Mouse (Mus musculus) myocyte (in vitro differentiated cells): Measurements from ENCODE around the gene Pah. TPM values are rescaled to one million over a fixed set of nuclear protein-coding genes. Genes with fewer than 3 reads are reported as not detected.

Experiments
- H3K27me3 ChIP-seq: one replicate; pipeline ENCODE4 v1.6.1; 2011; ENCODE audit not compliant: control insufficient read depth, insufficient read depth, insufficient read length
- H3K36me3 ChIP-seq: one replicate; pipeline ENCODE4 v1.6.1; 2011; ENCODE audit not compliant: control insufficient read depth, insufficient read depth
- H3K4me2 ChIP-seq: one replicate; pipeline ENCODE4 v1.6.1; 2011; ENCODE audit warnings: low read depth, control low read depth
- H3K4me3 ChIP-seq: one replicate; pipeline ENCODE4 v1.5.1; 2011; ENCODE audit warnings: mild to moderate bottlenecking, control low read depth, moderate library complexity
- H3K79me2 ChIP-seq: one replicate; pipeline ENCODE4 v1.6.1; 2011; ENCODE audit not compliant: control insufficient read depth, insufficient read depth
- H3ac ChIP-seq: one replicate; pipeline ENCODE4 v1.6.1; 2011; ENCODE audit not compliant: control insufficient read depth, insufficient read length
- CEBPB ChIP-seq: IDR thresholded peaks from 2 replicates; pipeline ENCODE4 v1.6.1; 2011; ENCODE audit warnings: mild to moderate bottlenecking, moderate library complexity; ENCODE audit not compliant: poor library complexity, insufficient read depth, severe bottlenecking
- E2F4 ChIP-seq: IDR thresholded peaks from one replicate; pipeline ENCODE4 v1.6.1; 2011; ENCODE audit warnings: mild to moderate bottlenecking, control low read depth, moderate library complexity; ENCODE audit not compliant: insufficient read depth
- MAX ChIP-seq: IDR thresholded peaks from one replicate; pipeline ENCODE4 v1.6.1; 2011; ENCODE audit warnings: low read depth, mild to moderate bottlenecking, control low read depth
- MYOD1 ChIP-seq, 3 experiments: IDR thresholded peaks; one replicate each; pipeline ENCODE4 v1.6.1; 2011; ENCODE audit warnings: control low read depth in 2 of 3, low read depth in 2 of 3, mild to moderate bottlenecking in 2 of 3, moderate library complexity in 1 of 3; ENCODE audit not compliant: insufficient read length in 2 of 3, control insufficient read depth in 1 of 3
- MYOG ChIP-seq, 3 experiments: IDR thresholded peaks; one replicate each; pipeline ENCODE4 v1.6.1; 2011; ENCODE audit warnings: control low read depth in 2 of 3, low read depth in 2 of 3, mild to moderate bottlenecking in 2 of 3; ENCODE audit not compliant: insufficient read length in 2 of 3, control insufficient read depth in 1 of 3, insufficient read depth in 1 of 3
- POLR2A ChIP-seq: IDR thresholded peaks from one replicate; pipeline ENCODE4 v1.6.1; 2011; ENCODE audit warnings: low read depth, mild to moderate bottlenecking, control low read depth, moderate library complexity; ENCODE audit not compliant: insufficient read length
- POLR2AphosphoS2 ChIP-seq: IDR thresholded peaks from one replicate; pipeline ENCODE4 v1.6.1; 2011; ENCODE audit warnings: low read depth, control low read depth; ENCODE audit not compliant: insufficient read length
- REST ChIP-seq: IDR thresholded peaks from one replicate; pipeline ENCODE4 v1.6.1; 2011; ENCODE audit warnings: mild to moderate bottlenecking, control low read depth, moderate library complexity; ENCODE audit not compliant: insufficient read depth, insufficient read length
- SRF ChIP-seq: IDR thresholded peaks from one replicate; pipeline ENCODE4 v1.6.1; 2011; ENCODE audit warnings: low read depth; ENCODE audit not compliant: control insufficient read depth, insufficient read length
- TCF12 ChIP-seq: IDR thresholded peaks from one replicate; pipeline ENCODE4 v1.6.1; 2011; ENCODE audit warnings: mild to moderate bottlenecking, control low read depth; ENCODE audit not compliant: poor library complexity, insufficient read depth, severe bottlenecking
- TCF3 ChIP-seq: IDR thresholded peaks from one replicate; pipeline ENCODE4 v1.6.1; 2011; ENCODE audit warnings: low read depth, control low read depth; ENCODE audit not compliant: insufficient read length
- USF1 ChIP-seq: IDR thresholded peaks from one replicate; pipeline ENCODE4 v1.6.1; 2011; ENCODE audit warnings: low read depth, mild to moderate bottlenecking, control low read depth, moderate library complexity
- polyA plus RNA-seq: library from polyadenylated mRNA; unstranded; fragments of >200 nt; fragmentation: generic; extraction: Trizol; gene quantifications from one replicate; pipeline ENCODE4 v1.2.1, GENCODE M21; 2012; ENCODE audit warnings: missing spikeins

Gene Pah
- polyA plus RNA-seq, 1 experiment = not detected

DNA sequence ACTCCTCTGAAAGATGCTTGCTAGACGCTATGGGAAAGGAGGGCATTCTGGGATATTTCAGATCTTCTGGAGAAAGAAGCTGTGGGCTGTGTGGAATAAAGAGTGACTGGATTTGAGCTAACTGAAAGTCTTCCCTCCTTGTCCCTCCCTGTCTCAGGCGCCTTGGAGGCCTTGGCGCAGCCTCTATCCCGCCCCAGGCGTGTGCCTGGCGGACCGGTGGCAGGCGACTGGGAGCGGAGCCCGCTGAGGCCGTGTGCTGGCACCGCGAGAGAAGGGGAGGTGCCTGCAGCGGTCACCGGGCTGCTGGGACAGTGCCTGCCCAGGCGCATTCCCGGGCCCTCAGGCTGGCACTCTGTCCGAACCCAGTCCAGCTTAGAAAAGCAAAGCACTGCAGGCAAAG lies 27.0 kb upstream of the Pah start:
- no peak for TF ChIP-seq SRF
- no peak for TF ChIP-seq REST
- no peak for TF ChIP-seq TCF12
- TF ChIP-seq POLR2A = no peak
- no peak for TF ChIP-seq USF1
- no peak for TF ChIP-seq CEBPB
- no peak for TF ChIP-seq MAX
- TF ChIP-seq E2F4 = no peak
- no peak for TF ChIP-seq POLR2AphosphoS2
- Histone ChIP-seq H3K36me3 (no peaks in the 10 kb centered on the region), H3K27me3 (peaks cover 24% of the 10 kb centered on the region), H3ac (no peak overlapping the region), H3K4me3 (no peak overlapping the region), H3K79me2 (no peaks in the 10 kb centered on the region), H3K4me2 (no peak overlapping the region)

DNA sequence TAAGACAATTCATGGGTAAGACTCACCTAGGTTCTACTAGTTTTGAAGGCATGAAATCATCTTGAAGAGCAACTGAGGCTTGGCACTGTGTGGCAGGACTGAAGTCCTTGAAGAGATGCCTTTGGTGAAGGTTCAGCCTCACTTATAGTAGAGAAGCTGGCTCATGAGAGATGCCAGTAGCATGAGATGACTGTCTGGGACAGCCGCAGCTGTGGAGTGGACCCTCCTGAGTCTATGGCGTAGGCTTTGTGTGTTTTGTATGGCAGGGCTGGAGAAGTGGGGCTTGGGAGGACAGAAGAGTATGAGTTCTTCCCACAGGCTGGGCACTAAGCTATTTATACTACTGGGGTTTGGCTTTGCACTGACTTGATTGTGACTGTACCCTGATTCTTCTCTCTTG lies 24.5 kb upstream of the Pah start:
- Histone ChIP-seq H3K4me3 (no peak overlapping the region), H3K79me2 (no peaks in the 10 kb centered on the region), H3K4me2 (no peak overlapping the region), H3K36me3 (no peaks in the 10 kb centered on the region), H3ac (no peak overlapping the region), H3K27me3 (peaks cover 16% of the 10 kb centered on the region)
- TF ChIP-seq SRF (no peak), CEBPB (no peak), TCF3 (no peak), POLR2AphosphoS2 (no peak), MYOD1 (IDR thresholded peaks at IDR 0.05; ENCODE audit: control insufficient read depth in 1 of 3, insufficient read length in 2 of 3, low read depth in 2 of 3) (no peak), MAX (no peak), POLR2A (no peak), USF1 (no peak), TCF12 (no peak), REST (no peak), MYOG (IDR thresholded peaks at IDR 0.05; ENCODE audit: control insufficient read depth in 1 of 3, insufficient read depth in 1 of 3, insufficient read length in 2 of 3, low read depth in 2 of 3) (no peak), E2F4 (no peak)

DNA sequence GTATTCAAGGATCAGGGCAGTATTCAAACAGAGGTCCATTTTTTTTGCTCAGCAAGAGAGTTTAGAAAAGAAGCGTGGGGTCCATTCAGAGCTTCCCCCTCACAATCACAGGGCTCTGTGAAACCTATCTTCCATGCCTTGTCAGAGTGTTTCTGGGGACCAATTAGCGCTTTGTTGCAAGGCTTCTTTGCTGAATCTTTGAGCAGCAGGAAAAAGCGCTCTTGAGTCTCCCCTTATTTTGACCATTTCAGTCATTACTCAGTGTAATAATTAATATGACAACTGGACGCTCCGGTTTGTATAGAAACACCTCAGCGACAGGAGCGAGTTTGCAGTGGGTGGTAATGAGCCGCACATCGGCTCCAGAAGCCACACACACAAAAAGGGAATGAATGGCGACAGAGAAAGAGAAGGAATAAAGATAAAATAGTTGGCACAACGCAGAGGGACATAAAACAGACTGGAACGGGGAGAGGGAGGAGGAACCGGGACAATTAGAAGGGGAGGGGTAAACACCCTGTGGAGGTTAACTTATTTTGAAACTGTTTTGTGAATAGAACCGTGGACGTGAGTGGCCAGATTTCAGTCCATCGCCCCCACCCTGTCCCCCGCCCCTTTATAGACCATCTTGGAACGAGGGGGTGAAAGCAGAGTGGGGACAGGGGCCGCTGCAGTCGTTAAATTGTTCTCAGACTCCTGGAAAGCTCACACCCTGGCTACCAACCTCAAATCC lies 20.5 kb upstream of the Pah start:
- no peaks in the 10 kb centered on the region for H3K36me3 ChIP-seq
- no peak overlapping the region for H3K4me3 ChIP-seq
- H3K79me2 ChIP-seq = no peaks in the 10 kb centered on the region
- H3K4me2 ChIP-seq = no peak overlapping the region
- no peak for TF ChIP-seq POLR2A
- no peak for TF ChIP-seq MYOG (IDR thresholded peaks at IDR 0.05; ENCODE audit: control insufficient read depth in 1 of 3, insufficient read depth in 1 of 3, insufficient read length in 2 of 3, low read depth in 2 of 3)
- no peak for TF ChIP-seq TCF3
- TF ChIP-seq E2F4 = no peak
- no peak for TF ChIP-seq SRF
- no peak for TF ChIP-seq USF1
- TF ChIP-seq POLR2AphosphoS2 = no peak
- no peak for TF ChIP-seq MAX
- TF ChIP-seq TCF12 = no peak
- no peak for TF ChIP-seq MYOD1 (IDR thresholded peaks at IDR 0.05; ENCODE audit: control insufficient read depth in 1 of 3, insufficient read length in 2 of 3, low read depth in 2 of 3)
- TF ChIP-seq REST = no peak
- TF ChIP-seq CEBPB = no peak
- H3ac ChIP-seq = no peak overlapping the region
- H3K27me3 ChIP-seq = peaks cover 9% of the 10 kb centered on the region

DNA sequence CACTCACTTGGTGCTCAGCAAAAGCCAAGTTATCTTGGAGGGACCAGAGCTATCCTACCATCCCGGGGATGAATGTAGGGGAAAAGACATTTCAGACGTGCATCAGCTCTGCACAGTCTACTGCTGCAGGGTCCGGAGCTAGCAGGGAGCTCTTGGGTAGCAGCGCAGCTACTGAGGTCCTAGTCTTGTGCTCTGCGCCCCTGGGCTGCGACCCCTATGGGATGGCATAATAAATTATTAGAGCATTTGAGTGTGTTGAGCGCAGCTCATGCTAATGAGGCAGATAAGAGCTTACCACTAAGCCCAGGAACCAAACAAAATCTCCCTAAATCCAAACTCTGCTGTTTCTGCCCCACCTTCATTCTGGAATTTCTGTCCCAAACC lies 19.9 kb upstream of the Pah start:
- H3K4me3 ChIP-seq = no peak overlapping the region
- peaks cover 9% of the 10 kb centered on the region for H3K27me3 ChIP-seq
- no peaks in the 10 kb centered on the region for H3K36me3 ChIP-seq
- TF ChIP-seq POLR2A = no peak
- TF ChIP-seq MAX = no peak
- TF ChIP-seq TCF3 = no peak
- TF ChIP-seq SRF = no peak
- TF ChIP-seq MYOD1 (IDR thresholded peaks at IDR 0.05; ENCODE audit: control insufficient read depth in 1 of 3, insufficient read length in 2 of 3, low read depth in 2 of 3) = no peak
- H3ac ChIP-seq = no peak overlapping the region
- no peak overlapping the region for H3K4me2 ChIP-seq
- H3K79me2 ChIP-seq = no peaks in the 10 kb centered on the region

DNA sequence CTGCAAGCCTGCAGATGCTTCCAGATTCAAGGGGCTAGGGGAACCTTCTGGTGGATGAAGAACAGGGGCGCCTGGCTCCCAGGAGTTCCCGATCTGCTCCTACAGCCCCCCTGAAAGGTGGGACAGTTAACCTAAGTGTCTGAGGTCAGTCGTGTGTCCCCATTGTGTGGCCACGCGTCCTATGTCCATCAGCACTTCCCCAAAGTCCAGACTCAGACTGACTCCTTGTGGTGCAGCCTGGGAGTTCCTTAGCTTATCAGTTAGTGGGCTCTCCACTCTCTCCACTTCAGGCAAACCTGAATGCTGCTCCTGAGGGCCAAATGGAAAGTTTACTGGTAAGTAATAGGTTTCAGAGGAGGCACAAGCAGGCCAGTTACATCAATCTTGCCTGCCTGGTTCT lies 19.3 kb upstream of the Pah start:
- no peak overlapping the region for H3K4me2 ChIP-seq
- H3K27me3 ChIP-seq = peaks cover 9% of the 10 kb centered on the region
- no peaks in the 10 kb centered on the region for H3K79me2 ChIP-seq
- TF ChIP-seq REST = no peak
- TF ChIP-seq SRF = no peak
- no peak for TF ChIP-seq TCF12
- no peak for TF ChIP-seq MAX
- no peak for TF ChIP-seq POLR2AphosphoS2
- no peak for TF ChIP-seq MYOG (IDR thresholded peaks at IDR 0.05; ENCODE audit: control insufficient read depth in 1 of 3, insufficient read depth in 1 of 3, insufficient read length in 2 of 3, low read depth in 2 of 3)
- TF ChIP-seq TCF3 = no peak
- no peak for TF ChIP-seq MYOD1 (IDR thresholded peaks at IDR 0.05; ENCODE audit: control insufficient read depth in 1 of 3, insufficient read length in 2 of 3, low read depth in 2 of 3)
- TF ChIP-seq CEBPB = no peak
- no peak for TF ChIP-seq USF1
- no peak for TF ChIP-seq POLR2A
- TF ChIP-seq E2F4 = no peak
- H3K4me3 ChIP-seq = no peak overlapping the region
- no peaks in the 10 kb centered on the region for H3K36me3 ChIP-seq
- no peak overlapping the region for H3ac ChIP-seq
